Mouse (Mus musculus) adrenal gland, adult 18-20 months (tissue): ENCODE results near the gene Galnt6. TPM values are rescaled to one million over a fixed set of nuclear protein-coding genes. Genes with fewer than 3 reads are reported as not detected.

ENCODE experiments used
- DNase-seq, 2 experiments: peaks; one replicate each; pipeline ENCODE4 v3.0.0; 2021 to 2022; ENCODE audit warnings: low spot score in 2 of 2
- total RNA-seq, 2 experiments: library from RNA; stranded (reverse); gene quantifications; 1 replicate in 1 of 2; 2 replicates in 1 of 2; pipeline ENCODE4 v1.2.3; 2021

Gene Galnt6
- total RNA-seq, 2 experiments from 2014 or later = 4.2 to 5.6 TPM

- peak; percentile 57 to 63 for DNase-seq
Observed at GRCm38 (mm10) chr15:100686989-100687388, 42.2 kb downstream of the Galnt6 start.

DNA sequence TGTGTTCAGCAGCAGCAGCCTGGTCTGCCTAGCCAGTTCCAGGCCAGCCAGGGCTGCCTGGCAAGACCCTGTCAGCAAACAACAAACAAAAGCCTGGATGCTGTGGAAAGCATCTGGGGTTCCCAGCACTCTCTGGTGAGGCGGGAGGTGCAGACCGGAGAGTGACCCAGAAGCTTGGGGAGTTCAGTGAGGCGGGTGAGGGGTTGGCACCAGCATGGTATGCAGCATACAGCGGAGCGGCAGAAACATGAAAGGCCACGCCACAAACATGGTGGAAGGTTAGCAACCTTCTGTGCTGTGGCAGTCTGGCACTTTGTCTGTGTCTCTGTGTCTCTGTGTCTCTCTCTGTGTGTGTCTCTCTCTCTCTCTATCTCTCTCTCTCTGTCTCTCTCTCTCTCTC is 42.7 kb downstream of the Galnt6 start:
- DNase-seq = peak in 1 of 2 experiments; percentile 20

- DNase-seq = no peak
Observed at GRCm38 (mm10) chr15:100685849-100686248, 43.3 kb downstream of the Galnt6 start.

DNA sequence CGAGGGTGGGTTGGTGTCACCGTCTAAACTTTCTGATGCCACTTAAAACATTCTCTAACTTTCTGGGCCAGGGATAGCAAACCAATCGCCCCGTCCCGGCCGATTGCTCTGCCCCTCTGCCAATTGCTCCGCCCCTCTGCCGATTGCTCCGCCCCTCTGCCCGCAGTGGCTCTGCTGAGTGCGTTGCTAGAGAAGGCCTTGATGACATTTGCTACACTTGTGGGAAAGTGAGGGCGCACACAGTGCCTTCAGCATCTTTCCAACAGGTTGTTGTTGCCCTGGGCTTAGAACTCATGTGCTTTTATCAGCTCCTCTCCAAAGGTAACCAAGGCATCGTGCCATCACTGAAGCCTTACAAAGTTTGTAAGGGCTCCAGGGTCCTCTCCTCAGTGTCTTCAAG is 43.9 kb downstream of the Galnt6 start:
- no peak for DNase-seq

GRCm38 (mm10) chr15:100684450-100684849 is 44.7 kb downstream of the Galnt6 start:
- DNase-seq = no peak

GRCm38 (mm10) chr15:100683041-100683440 is 46.1 kb downstream of the Galnt6 start:
- DNase-seq = peak; percentile 64 to 75

DNA sequence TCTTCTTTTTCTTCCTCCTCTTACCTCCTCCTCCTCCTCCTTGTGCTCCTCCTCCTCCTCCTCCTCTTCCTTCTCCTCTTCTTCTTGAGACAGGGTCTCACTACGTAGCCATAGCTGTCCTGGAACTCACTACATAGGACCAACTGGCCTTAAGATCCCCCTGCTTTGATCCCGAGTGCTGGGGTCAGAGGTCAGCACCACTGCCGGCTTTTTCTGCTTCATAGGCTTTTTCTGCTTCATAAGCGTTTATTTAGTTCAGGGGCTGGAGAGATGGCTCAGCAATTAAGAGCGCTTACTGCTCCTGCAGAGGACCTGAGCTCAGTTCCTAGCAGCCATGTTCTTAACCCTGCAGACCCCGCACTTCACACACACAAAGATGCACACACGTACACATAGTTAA is 47.4 kb downstream of the Galnt6 start:
- DNase-seq = no peak

DNA sequence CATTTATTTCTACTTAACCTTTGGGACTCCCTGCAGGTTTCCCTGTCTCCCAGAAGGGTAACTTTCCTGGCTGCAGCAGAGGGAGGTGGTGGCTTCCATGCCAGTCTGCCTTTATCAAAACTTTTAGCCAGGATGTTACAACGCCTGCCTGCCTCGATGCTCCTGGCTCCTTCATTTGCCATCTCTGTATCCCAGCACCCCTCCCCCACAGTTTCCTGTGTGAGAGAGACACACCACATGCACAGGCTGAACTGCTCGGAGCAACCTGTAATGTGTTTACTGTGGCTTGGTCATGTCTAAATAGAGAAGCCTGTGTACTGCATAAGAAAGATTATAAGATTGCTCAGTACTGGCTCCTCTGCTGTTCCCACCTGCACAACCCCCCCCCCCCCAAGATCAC is 48.8 kb downstream of the Galnt6 start:
- no peak for DNase-seq

DNA sequence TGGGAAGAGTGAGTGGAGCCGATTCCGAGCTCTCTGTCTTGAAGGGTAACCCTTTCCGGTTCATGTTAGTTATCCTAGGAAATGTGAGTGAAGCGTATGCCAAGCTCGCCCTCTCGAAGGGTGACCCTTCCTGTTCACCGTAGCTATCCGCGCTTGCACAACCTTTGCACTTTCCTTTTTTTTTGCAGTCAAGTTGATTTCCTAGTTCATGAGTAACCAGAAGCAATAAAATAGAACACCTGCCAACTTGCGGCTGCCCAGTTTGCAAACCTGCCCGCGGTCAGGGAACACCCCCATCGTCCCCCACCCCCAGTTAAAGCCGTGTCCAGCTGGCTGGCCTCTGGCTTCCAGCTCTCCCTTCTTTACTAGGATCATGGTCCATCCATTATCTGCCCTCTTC is 50.2 kb downstream of the Galnt6 start:
- DNase-seq = no peak

DNA sequence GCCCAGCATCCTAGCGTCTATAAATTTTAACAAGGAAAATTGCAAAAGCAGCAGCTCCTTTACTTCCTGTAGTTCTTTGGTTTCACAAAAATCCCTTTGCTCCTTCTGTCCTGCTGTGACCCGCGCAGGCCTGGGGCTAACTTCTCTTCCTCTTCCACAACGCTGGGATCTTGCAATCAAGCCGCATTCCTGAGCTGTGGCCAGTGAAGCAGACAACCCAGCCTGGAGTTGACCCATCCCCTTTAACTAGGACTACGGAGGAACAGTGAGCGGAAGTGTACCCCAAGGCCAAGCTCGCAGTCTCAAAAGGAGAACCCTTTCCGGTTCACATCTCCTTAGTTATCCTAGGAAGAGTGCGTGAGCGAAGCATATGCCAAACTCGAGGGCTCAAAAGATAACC is 50.6 kb downstream of the Galnt6 start:
- no peak for DNase-seq

DNA sequence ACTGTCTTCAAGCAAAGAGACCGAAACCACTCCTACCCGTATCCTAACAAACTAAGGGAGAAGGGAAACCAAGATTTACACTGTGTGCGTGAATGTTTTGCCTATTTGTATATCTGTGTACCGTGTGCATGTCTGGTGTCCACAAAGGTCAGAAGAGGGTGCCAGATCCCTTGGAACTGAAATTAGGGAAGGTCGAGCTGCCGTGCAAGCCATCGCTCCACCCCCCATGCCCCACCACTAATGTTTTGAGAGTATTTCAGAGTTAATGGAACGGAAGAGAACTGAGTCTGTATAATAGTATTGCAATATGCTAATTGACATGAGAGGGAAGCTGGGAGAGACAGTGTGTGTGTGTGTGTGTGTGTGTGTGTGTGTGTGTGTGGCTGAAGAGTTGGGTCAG is 51.5 kb downstream of the Galnt6 start:
- DNase-seq = no peak

GRCm38 (mm10) chr15:100676521-100676920 is 52.7 kb downstream of the Galnt6 start:
- DNase-seq = no peak

GRCm38 (mm10) chr15:100675486-100675885 is 53.7 kb downstream of the Galnt6 start:
- DNase-seq = no peak

- no peak for DNase-seq
Observed at GRCm38 (mm10) chr15:100674566-100674965, 54.6 kb downstream of the Galnt6 start.

DNA sequence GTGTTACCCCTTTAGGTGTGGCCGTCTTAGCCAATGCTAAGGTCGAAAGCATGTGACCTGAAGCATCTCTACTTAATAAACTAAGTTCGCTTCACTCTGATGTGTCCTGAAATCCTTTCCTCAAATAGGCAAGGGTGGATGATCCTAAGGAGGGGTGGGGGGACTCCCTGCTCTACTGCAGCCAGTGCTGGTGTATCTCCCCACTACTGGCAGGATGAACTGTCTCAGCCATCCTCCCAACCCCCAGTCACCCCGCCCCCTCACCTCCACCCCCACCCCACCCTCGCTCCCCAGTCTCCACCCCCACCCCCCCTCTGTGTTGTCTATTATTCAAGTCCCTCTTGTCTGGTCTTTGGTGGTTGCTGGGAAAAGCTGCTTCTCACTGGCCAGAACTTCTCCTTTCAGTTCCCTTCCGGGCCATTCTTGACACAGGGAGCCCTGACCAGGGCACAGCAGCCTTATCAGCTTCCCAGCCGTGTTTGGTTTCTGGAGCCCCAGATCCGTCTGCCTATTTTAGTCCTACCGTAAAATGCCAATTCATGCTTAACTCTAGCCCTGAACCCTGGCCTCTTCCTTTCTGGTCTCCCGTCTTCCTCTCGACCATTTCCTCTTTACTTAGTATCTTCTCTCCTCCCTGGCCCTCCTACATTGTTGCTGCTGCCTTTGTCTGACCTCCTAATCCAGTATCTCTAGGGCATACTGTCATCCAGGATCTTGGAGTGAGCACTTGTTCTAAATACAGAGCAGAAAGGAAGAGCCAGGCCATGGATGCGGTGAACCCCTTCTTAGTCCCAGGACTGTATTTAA is 55.4 kb downstream of the Galnt6 start:
- DNase-seq = no peak

GRCm38 (mm10) chr15:100670833-100671232 is 58.3 kb downstream of the Galnt6 start:
- no peak for DNase-seq

- DNase-seq = no peak
Observed at GRCm38 (mm10) chr15:100670004-100670403, 59.2 kb downstream of the Galnt6 start.

DNA sequence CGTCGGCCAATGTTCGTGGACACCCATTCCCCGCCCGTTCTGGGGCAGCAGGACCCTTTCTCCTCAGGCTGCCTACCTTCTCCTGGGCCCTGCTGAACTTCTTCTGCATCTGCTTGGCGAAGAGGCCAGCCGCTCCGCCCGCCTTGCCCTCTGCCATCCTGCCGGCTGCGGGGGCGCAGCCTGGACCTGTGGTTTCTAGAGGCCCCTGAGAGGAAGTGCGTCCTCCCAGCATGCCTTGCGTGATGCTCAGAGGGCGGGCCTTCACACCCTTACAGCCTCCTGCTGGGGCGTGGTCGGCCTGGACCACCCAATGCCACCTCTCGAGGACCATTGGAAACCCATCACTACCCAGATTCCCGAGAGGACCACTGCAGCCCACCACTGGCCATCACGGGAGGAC is 59.8 kb downstream of the Galnt6 start, which contains the start of gene Bin2:
Gene Bin2 (minus strand): TSS at position 217 of the 400 bp plus-strand sequence.
- peak in 1 of 2 experiments; percentile 43 for DNase-seq

DNA sequence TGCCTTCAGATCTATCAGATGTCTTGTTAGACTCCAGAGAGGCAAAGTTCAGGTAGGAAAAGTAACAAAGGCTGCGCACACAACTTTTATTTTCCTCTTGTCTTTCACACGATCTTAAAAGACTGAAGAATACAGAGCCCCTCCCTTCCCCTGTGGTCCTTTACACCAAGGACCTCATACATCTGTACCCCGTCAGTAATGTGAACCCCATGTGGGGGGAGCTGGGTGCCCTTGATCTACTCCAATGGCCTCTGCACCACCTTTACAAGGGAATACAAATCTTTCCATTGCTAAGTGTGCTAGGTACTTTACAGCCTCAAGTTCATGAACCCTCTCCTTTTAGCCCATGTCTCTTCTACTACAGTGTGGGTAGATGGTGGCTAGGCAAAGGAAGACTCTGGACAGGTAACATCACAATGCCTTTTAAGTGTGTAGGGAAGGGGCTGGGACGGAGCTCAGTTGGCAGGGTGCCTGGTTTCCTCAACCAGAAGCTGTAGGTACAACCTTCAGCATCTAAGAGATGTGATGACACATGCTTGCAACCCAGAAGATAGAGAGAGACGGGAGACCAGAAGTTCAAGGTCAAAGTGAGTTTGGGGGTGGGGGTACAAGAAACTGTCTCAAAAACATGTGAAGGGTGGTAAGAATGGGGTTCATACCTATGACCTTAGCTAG is 61.2 kb downstream of the Galnt6 start:
- DNase-seq = no peak

GRCm38 (mm10) chr15:100667420-100667819 is 61.8 kb downstream of the Galnt6 start:
- DNase-seq = no peak

DNA sequence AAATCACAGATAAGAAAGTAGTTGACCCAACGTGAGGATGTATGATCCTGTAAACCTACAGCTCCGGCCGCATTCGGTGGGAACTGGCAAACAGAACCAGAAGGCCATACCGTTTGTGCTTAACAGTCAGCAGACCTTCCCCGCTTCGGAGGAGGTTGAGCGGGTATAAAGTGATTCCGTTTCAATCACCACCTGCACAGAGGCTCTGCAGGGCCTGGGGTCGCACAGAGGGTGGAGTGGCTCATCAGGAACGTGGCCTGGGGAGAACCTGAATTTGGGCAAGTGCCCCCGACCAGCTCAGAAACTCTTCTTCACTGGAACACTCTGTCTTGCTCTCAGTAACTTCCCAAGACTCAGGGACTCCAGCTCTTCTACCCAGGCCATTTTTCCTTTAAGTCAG is 62.3 kb downstream of the Galnt6 start:
- no peak for DNase-seq

GRCm38 (mm10) chr15:100666219-100666696 is 62.9 kb downstream of the Galnt6 start:
- DNase-seq = no peak
